Mouse (Mus musculus) forebrain, embryonic 12.5 days (tissue): ENCODE measurements at regions not wholly inside any gene's neighbourhood (a gene's known extent, or its start where the extent isn't known, plus 50 kb on each side); places are given as distances from the start of the nearest gene placed in this dataset.

ENCODE experiments used
- ATAC-seq: fragments of 200-750 bp; cut with Nextera tagmentation; 2 replicates; pipeline ENCODE4 v1.8.0; 2017; ENCODE audit warnings: moderate TSS enrichment; ENCODE audit not compliant: low FRiP score
- H3K27ac ChIP-seq: fragments of 300-500 bp; sonication (generic); 2 replicates; pipeline ENCODE4 v1.5.1; 2016; ENCODE audit warnings: mild to moderate bottlenecking
- H3K27me3 ChIP-seq: fragments of 300-500 bp; sonication (generic); 2 replicates; pipeline ENCODE4 v1.6.1; 2016; ENCODE audit warnings: mild to moderate bottlenecking
- H3K36me3 ChIP-seq: fragments of 300-500 bp; sonication (generic); replicated peaks from 2 replicates; pipeline ENCODE4 v1.6.1; 2016; ENCODE audit warnings: mild to moderate bottlenecking
- H3K4me1 ChIP-seq: fragments of 300-500 bp; sonication (generic); 2 replicates; pipeline ENCODE4 v1.6.1; 2016
- H3K4me2 ChIP-seq: fragments of 300-500 bp; sonication (generic); 2 replicates; pipeline ENCODE4 v1.6.1; 2016; ENCODE audit warnings: mild to moderate bottlenecking, moderate library complexity
- H3K4me3 ChIP-seq: fragments of 300-500 bp; sonication (generic); replicated peaks from 2 replicates; pipeline ENCODE4 v1.5.1; 2016; ENCODE audit warnings: mild to moderate bottlenecking
- H3K9ac ChIP-seq: fragments of 300-500 bp; sonication (generic); 2 replicates; pipeline ENCODE4 v1.6.1; 2016; ENCODE audit warnings: mild to moderate bottlenecking
- H3K9me3 ChIP-seq: fragments of 300-500 bp; sonication (generic); 2 replicates; pipeline ENCODE4 v1.6.1; 2016
- WGBS: fragments of 180-500 bp; shearing (Covaris S2); methylation state at CpG from one replicate; pipeline ENCODE4 v1.1.7; 2016; 5-methylcytosine and 5-hydroxymethylcytosine counted together

DNA sequence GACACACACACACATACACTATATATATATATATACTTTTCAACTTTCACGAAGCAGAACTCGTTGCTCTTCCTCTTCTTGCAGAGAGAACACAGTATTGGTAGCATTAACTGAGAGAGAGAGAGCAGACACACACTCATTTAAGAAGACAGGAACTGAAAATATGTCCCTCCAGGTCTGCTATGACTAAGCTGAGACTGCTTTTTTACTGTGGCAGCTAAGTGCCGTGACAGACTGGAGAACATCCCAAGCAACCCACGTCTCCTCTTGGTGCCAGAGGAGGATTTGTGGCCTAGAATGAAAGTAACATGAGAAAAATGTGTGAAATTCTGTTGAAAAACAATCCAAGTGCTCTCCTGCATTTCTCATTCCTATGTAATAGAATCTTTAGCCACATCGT is 159.9 kb upstream of the Tmco5 start:
- Histone ChIP-seq H3K9ac (no peak overlapping the region), H3K4me3 (no peak overlapping the region), H3K36me3 (no peaks in the 10 kb centered on the region), H3K27ac (no peak overlapping the region), H3K4me2 (no peak overlapping the region), H3K4me1 (peaks cover 3% of the 10 kb centered on the region; the same call in 1 of the 2 replicates), H3K9me3 (no peaks in the 10 kb centered on the region), H3K27me3 (no peaks in the 10 kb centered on the region)
- no peak for ATAC-seq
- WGBS: 90% methylated on average over 5 of the region's 5 CpGs

DNA sequence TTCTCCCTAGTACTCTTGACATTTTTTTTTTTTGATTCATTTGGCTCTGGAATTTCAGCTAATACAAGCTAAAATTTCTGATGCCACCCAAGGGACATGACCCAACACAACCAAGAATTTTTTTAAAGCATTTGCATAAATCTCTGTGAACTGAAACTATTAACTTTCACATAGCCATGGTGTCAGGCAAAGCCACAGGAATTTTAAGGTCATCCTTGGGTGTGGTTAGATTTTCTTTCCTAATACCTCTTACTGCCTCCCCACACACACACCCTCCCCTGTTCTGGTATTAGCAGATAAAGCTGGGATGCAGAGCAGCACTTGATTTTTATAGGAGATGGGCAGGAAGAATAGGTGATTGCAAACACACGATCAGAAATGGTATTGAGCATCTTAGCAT is 150.9 kb upstream of the Tmco5 start:
- Histone ChIP-seq H3K4me3 (no peak overlapping the region), H3K36me3 (no peaks in the 10 kb centered on the region), H3K9me3 (no peaks in the 10 kb centered on the region), H3K27me3 (no peaks in the 10 kb centered on the region), H3K4me1 (no peaks in the 10 kb centered on the region), H3K9ac (no peak overlapping the region), H3K27ac (no peak overlapping the region), H3K4me2 (no peak overlapping the region)
- ATAC-seq: no peak
- 81% methylated on average over 1 of the region's 1 CpGs for WGBS

DNA sequence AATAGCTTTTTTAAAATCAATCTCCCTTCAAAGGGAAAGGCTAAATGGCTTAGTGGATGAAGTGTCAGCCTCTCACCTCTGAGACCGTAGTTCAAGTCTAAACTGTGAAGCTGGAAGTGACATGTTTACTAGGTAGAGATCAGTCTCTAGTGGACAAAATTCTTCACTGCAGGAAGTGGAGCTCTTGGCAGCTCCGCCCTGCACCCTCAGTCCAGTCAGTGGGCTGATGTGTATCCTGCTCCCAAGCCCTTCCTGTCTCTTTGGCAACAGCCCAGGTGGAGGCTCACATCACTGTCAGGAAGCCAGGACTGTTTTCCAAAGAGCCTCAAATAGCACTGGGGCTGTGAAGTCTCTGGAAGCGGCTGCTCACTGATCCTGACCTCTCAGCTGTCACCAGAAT is 142.8 kb upstream of the Tmco5 start:
- Histone ChIP-seq H3K9ac (no peak overlapping the region), H3K4me2 (no peak overlapping the region), H3K4me3 (no peak overlapping the region), H3K36me3 (no peaks in the 10 kb centered on the region), H3K9me3 (no peaks in the 10 kb centered on the region), H3K4me1 (no peaks in the 10 kb centered on the region), H3K27ac (no peak overlapping the region), H3K27me3 (no peaks in the 10 kb centered on the region)
- ATAC-seq: peak; percentile 63; the same call in 1 of the 2 replicates
- WGBS: 51% methylated on average over 3 of the region's 3 CpGs

DNA sequence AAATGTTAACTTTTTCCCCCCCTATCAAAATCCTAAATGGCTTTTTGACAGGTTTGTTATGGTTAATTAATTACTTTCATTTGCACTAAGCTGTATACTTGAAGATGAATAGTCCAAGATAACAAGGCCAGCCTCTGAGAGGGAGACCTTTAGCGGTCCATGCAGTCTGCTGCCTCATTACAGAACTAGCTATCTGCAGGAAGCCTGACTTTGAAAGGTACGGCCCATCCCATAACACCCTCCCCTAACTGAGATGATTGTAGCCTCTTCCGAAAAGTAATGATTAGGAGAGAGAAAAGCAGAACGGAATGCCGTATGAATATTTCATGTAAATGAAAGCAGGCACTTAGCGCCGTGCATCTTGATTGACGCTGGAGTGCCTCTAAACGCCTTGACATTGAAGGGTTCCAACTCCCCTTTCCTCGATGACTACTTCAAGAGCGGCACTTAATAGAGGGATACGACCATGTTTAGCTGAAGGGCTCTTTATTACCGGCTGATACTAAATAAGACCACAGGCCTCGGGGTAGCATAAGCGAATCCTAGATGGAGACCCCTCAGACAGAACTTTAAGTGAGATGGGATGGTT is 109.9 kb upstream of the Tmco5 start:
- H3K4me2 ChIP-seq: no peak overlapping the region
- no peaks in the 10 kb centered on the region for H3K9me3 ChIP-seq
- no peaks in the 10 kb centered on the region for H3K27me3 ChIP-seq
- H3K27ac ChIP-seq: no peak overlapping the region
- H3K9ac ChIP-seq: no peak overlapping the region
- ATAC-seq: peak; percentile 83
- 0 out of 2 replicates have a peak, but pooled peaks cover 3% of the 10 kb centered on the region for H3K4me1 ChIP-seq
- H3K36me3 ChIP-seq: no peaks in the 10 kb centered on the region
- WGBS: 44% methylated on average over 15 of the region's 15 CpGs
- H3K4me3 ChIP-seq: no peak overlapping the region

DNA sequence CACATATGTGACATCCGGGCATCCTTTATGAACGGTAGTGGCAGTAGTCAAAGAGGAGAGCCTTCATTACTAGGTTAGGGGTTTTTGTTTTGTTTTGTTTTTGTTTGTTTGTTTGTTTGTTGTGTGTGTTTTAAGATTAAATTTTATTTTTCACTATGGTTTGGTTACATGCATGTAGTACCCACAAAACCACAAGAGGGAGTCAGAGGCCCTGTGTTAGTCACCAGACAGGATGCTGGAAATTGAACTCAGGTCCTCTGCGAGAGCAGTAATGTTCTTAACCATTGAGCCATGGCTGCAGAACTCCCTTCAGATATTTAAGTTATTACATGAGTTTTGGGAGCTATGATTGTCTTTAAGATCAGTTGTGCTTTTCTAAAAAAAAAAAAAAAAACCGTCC is 109.3 kb upstream of the Tmco5 start:
- no peak overlapping the region for H3K4me3 ChIP-seq
- no peaks in the 10 kb centered on the region for H3K9me3 ChIP-seq
- 78% methylated on average over 4 of the region's 4 CpGs for WGBS
- 0 out of 2 replicates have a peak, but pooled peaks cover 3% of the 10 kb centered on the region for H3K4me1 ChIP-seq
- ATAC-seq: no peak
- no peaks in the 10 kb centered on the region for H3K36me3 ChIP-seq
- no peaks in the 10 kb centered on the region for H3K27me3 ChIP-seq
- H3K4me2 ChIP-seq: no peak overlapping the region
- H3K9ac ChIP-seq: no peak overlapping the region
- no peak overlapping the region for H3K27ac ChIP-seq

DNA sequence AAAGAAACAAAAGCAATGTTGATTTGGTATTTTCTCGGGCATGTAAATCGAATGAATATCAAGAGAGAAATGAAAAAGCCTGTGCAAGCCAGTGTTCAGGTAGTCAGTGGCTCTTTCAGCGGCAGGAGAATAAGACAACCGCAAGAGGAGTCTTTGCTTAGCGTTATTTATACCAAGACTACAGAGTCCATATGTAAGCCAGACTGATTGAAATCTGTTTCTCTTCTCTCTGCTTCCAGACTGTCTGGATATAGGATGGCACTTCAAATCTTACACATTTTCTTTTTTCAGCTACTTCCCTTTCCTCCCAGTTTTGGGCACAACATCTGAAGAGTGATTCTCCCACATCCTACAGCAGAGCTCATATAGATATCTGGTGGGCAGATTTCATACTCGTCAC is 105.9 kb upstream of the Tmco5 start:
- Histone ChIP-seq H3K4me3 (no peak overlapping the region), H3K4me2 (no peak overlapping the region), H3K4me1 (0 out of 2 replicates have a peak, but pooled peaks cover 3% of the 10 kb centered on the region), H3K27me3 (no peaks in the 10 kb centered on the region), H3K9me3 (no peaks in the 10 kb centered on the region), H3K9ac (no peak overlapping the region), H3K36me3 (no peaks in the 10 kb centered on the region), H3K27ac (no peak overlapping the region)
- 80% methylated on average over 6 of the region's 6 CpGs for WGBS
- ATAC-seq: no peak

DNA sequence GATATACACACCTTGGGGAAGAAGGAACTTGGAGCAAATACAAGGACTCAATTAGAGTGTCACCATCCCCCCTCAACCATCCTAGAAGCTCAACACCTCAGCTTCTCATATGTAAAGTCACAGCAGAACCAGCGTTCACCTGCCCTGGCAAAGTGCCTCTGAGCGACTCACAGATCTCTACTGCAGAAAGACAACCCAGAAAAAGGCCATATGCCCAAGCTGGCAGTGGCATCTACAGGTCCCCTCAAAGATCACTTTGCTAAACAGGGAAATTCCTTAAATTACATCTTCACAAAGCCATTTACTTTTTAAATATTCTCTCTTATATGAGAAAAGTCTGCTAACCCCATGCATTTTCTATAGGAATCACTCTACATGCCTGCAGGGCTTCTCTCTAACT is 78.3 kb upstream of the Tmco5 start:
- Histone ChIP-seq H3K36me3 (no peaks in the 10 kb centered on the region), H3K9me3 (no peaks in the 10 kb centered on the region), H3K27me3 (no peaks in the 10 kb centered on the region), H3K4me2 (no peak overlapping the region), H3K27ac (no peak overlapping the region), H3K4me1 (no peaks in the 10 kb centered on the region), H3K9ac (no peak overlapping the region), H3K4me3 (no peak overlapping the region)
- no peak for ATAC-seq
- 83% methylated on average over 2 of the region's 2 CpGs for WGBS

DNA sequence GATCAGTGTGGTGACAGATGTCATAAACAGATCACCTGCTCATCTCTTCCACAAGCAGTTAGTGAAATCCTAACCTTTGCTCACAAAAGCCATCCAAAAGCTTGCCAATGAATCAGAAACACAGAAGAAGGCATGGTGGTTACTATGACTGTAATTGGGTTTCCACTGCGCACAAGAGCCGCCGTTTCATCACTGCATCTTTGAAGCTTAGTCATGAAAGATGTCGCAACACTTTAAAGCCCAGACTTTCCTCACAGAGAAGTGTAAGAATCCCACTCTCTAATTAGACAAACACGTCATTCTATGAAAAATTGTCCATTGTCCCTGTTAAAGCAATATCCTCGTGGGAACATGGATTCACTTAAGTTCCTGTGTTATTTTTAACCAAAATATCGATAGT is 76.9 kb upstream of the Tmco5 start:
- H3K9me3 ChIP-seq: no peaks in the 10 kb centered on the region
- no peak overlapping the region for H3K27ac ChIP-seq
- H3K4me1 ChIP-seq: no peaks in the 10 kb centered on the region
- H3K4me2 ChIP-seq: no peak overlapping the region
- WGBS: 87% methylated on average over 7 of the region's 7 CpGs
- H3K9ac ChIP-seq: no peak overlapping the region
- no peaks in the 10 kb centered on the region for H3K27me3 ChIP-seq
- H3K4me3 ChIP-seq: no peak overlapping the region
- no peaks in the 10 kb centered on the region for H3K36me3 ChIP-seq
- no peak for ATAC-seq

DNA sequence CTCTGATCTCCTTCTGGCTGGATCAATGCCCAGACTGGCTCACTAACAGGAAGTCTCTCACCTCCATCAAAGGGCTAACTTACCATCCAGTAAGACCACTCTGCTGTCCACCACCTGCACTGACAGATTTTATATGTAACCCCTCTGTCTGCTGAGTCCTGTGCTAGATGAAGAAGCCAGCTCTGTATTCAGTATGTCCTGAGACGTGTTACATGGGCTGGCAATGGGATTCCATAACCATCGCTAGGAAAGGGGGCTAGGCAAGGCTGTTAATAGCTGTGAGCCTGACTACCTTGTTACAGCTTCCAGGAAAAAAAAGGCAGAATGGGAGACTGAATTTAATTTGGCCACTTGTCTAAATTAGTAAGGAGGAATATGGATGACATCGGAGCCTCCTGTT is 71.3 kb upstream of the Tmco5 start:
- H3K4me2 ChIP-seq: no peak overlapping the region
- H3K9me3 ChIP-seq: no peaks in the 10 kb centered on the region
- H3K27me3 ChIP-seq: peaks cover 7% of the 10 kb centered on the region; the same call in 1 of the 2 replicates
- peaks cover 26% of the 10 kb centered on the region for H3K4me1 ChIP-seq
- no peaks in the 10 kb centered on the region for H3K36me3 ChIP-seq
- H3K9ac ChIP-seq: no peak overlapping the region
- no peak for ATAC-seq
- no peak overlapping the region for H3K27ac ChIP-seq
- H3K4me3 ChIP-seq: no peak overlapping the region
- WGBS: 54% methylated on average over 3 of the region's 3 CpGs

DNA sequence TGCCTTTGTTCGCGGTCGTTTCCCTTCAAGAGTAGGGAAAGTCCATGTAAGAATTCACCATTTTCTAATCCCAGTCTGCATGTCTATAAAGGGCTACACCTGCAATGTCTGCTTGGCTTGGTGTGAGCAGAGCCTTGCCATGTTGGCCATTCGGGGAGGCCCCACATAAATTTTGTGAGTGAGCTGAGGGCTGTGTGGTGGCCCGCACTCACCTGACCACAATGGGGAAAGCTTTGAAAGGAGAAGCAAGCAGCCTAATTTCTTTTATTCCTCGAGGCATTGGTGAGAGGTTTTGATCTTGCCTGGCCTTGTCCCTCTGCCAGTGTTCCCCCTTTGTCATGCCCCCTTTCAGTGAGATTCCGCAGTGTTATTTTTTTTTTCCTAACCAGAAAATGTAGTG is 70.9 kb upstream of the Tmco5 start:
- 50% methylated on average over 7 of the region's 7 CpGs for WGBS

DNA sequence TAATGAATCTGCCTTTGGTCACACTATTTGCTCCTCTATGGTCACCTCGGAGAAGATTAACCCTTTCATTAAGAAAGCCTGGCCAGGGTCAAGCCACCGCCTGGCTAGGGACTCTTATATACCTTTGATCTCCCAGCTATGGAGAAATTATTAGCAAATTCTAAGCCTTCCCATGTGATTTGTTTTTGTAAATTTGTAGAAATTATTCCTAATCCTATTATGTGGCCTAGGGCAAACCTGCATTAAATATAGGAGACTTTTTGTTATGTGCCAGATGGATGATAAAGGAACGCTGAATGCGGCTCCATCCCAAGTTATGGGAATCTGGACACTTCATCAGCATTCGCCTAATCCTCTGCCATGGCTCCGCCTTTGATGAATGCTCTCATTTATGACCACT is 70.4 kb upstream of the Tmco5 start:
- H3K4me1 ChIP-seq: peaks cover 35% of the 10 kb centered on the region

More for the DNA sequence above, 70.9 kb upstream of the Tmco5 start:
- no peaks in the 10 kb centered on the region for H3K9me3 ChIP-seq
- peaks cover 7% of the 10 kb centered on the region; the same call in 1 of the 2 replicates for H3K27me3 ChIP-seq
- peaks cover 30% of the 10 kb centered on the region for H3K4me1 ChIP-seq
- no peaks in the 10 kb centered on the region for H3K36me3 ChIP-seq
- H3K27ac ChIP-seq: no peak overlapping the region
- no peak overlapping the region for H3K4me2 ChIP-seq
- ATAC-seq: no peak
- no peak overlapping the region for H3K9ac ChIP-seq
- no peak overlapping the region for H3K4me3 ChIP-seq

DNA sequence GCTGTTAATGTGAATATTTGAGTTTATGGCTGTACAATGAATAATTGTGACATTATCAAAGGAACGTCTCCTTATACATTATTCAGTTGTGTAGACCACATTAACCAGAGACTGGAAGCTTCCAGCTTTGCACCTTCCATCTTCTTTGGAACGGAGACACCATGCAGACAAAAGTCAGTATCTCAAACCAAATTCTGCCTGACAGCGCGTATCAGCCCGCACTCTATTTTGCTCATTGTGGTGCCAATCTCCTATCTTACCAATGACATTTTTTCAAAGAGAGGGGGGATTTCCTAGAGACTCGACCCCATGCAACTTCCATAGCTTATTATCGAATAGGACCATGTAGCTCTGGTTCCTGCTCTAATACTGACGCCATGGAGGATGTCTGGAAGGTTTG is 69.9 kb upstream of the Tmco5 start:
- no peaks in the 10 kb centered on the region for H3K36me3 ChIP-seq
- H3K27me3 ChIP-seq: peaks cover 7% of the 10 kb centered on the region; the same call in 1 of the 2 replicates
- no peak overlapping the region for H3K4me2 ChIP-seq
- ATAC-seq: no peak
- 90% methylated on average over 8 of the region's 8 CpGs for WGBS
- H3K9me3 ChIP-seq: no peaks in the 10 kb centered on the region
- no peak overlapping the region for H3K4me3 ChIP-seq
- no peak overlapping the region for H3K27ac ChIP-seq
- H3K9ac ChIP-seq: no peak overlapping the region
- peaks cover 39% of the 10 kb centered on the region for H3K4me1 ChIP-seq

More for the DNA sequence above, 70.4 kb upstream of the Tmco5 start:
- no peak overlapping the region for H3K27ac ChIP-seq
- H3K27me3 ChIP-seq: peaks cover 7% of the 10 kb centered on the region; the same call in 1 of the 2 replicates
- no peak for ATAC-seq
- WGBS: 43% methylated on average over 6 of the region's 6 CpGs
- H3K9me3 ChIP-seq: no peaks in the 10 kb centered on the region
- H3K9ac ChIP-seq: no peak overlapping the region
- H3K36me3 ChIP-seq: no peaks in the 10 kb centered on the region
- no peak overlapping the region for H3K4me2 ChIP-seq
- H3K4me3 ChIP-seq: no peak overlapping the region

DNA sequence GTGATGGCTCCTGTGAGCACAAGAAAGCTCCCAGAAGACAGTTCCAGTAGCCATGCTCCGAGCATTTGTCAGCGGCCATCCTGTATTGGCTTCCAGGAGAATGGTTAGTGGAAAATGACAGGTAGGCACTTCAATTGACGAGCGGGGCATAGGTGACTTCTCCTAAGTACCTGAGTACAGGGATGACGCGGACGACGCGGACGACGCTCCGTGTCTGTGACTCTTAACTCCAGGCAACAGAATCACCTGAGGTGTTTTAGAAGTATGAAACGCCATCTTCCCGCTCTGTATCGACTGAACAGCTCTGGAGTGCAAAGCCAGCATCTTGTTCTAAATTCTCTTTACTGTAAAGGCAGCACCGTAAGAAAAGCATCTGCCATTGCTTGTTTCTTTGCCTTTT is 68.4 kb upstream of the Tmco5 start:
- H3K9ac ChIP-seq: no peak overlapping the region
- H3K4me2 ChIP-seq: no peak overlapping the region
- H3K27ac ChIP-seq: no peak overlapping the region
- no peak overlapping the region for H3K4me3 ChIP-seq
- H3K36me3 ChIP-seq: no peaks in the 10 kb centered on the region
- 95% methylated on average over 16 of the region's 16 CpGs for whole genome bisulfite sequencing
- no peak for ATAC-seq
- H3K9me3 ChIP-seq: no peaks in the 10 kb centered on the region
- peaks cover 48% of the 10 kb centered on the region for H3K4me1 ChIP-seq
- peaks cover 7% of the 10 kb centered on the region; the same call in 1 of the 2 replicates for H3K27me3 ChIP-seq
